Mouse (Mus musculus): ENCODE results near the gene Emid1.

The Emid1 gene

DNA sequence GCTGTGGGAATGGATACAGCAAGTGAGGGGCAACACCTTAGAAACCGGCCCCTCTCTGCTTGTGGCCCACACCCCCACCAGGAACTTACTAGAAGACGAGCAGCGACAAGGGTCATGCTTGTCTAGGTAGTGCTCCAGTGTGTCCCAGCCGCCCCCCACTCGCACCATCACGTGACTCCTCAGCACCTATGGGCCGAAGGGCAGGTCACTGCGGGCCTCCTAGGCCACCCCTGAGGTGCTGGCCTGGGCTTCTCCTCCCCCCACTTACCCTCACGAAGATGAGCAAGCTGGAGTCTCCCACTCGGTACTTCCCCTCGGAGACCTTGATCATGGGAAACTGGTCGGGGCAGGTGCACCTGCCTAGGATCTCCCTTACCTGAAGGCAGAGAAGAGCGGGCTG lies 89.7 kb downstream of the Emid1 start:
- DNase-seq, result no peak

DNA sequence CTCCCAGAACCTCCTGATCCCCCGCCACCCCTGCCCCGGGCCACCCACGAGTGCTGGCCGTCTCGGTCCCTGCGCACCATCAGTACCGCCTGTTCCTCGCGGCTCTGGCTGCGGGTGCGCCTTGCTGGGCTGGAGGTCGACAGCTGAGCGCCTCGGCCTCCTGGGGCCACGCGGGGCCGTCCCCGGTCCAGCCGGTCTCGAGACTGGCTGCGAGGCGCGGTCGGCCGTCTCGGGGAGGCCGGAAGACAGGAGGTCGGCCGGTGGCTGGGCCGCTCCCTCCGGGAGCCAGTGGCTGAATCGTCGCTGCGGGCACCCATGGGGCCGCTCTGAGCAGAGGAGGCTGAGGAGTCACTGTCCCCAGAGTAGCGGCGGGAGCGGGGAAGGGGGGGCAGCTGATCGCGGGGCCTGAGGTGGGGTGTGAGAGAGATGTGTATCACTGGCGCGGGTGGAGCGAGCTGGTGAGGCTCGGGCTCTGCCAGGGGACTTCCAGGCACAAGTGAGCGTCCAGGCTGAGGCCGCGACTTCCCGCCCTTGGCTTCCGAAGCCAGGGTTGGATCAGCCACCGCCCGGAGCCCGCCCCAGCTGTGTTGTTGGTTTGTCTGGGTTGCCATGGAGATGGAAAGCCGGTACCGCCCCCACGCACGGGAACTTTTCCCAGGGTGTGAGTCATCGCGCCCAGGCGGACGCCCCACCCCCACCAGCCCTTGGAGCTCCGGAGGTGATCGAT lies 90.5 kb downstream of the Emid1 start:
- peak; percentile 73 for DNase-seq

DNA sequence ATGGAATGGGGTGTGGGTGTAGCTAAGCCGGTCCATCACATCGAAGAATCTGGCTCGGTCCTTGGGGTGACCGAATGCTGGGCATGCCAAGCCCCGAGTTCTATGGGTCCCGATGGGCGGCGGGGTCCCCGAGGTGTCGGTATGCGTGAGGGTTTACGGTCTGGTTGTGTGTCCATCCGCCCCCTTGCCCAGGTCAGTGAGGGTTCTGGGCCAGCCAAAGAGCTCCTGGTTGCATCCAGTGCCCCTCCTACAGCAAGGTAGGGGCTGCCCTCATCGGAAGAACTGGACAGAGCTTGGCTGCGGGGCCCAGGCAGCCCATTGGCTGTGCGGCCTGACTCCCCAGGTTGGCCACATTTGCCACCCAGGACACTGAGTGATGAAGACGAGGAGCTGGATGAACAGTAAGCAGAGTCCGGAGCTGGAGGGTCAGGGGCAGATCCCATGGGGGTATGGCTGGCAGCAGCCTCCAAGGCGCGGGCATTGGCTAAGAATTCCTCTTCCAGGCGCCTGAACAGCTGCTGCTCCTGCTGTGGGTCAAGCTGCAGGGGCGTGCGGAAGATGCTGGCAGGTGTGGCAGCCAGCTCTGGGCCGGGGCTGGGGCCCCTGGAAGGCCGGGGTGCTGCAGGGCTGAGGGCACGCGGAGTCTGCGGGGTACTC lies 91.2 kb downstream of the Emid1 start:
- DNase-seq, result no peak

DNA sequence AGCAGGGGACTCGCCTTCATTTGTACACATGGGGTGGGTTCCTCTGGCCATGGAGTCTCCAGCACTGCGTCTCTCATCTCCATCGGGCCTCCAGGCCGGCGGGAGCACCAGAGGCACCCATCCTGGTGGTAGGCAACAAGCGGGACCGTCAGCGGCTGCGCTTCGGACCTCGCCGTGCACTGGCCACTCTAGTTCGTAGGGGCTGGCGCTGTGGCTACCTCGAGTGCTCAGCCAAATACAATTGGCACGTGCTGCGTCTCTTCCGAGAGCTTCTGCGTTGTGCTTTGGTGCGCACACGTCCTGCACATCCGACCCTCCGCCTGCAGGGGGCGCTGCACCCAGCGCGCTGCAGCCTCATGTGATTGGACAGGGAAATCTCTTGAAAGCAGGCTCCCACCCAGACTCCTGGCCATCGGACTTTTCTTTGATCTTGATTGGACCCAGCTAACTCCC lies 92.3 kb downstream of the Emid1 start:
- DNase-seq, result no peak

DNA sequence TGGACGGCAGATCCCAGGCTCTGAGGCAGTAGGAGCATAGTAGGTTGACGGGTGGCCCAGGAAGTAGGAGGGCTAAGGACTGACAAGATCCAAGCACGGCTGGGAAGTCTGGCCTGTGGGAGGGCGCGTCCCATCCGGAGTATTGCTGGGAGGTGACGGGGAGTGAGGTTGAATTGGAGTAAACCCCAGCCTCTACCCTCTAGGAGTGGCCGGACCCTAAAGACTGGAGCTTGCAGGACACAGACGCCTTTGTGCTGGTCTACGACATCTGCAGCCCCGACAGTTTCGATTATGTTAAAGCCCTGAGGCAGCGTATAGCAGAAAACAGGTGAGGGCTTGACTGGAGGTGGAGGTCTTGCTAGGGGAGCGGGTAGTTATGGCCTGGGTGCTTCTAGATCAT lies 92.8 kb downstream of the Emid1 start:
- DNase-seq, result no peak

DNA sequence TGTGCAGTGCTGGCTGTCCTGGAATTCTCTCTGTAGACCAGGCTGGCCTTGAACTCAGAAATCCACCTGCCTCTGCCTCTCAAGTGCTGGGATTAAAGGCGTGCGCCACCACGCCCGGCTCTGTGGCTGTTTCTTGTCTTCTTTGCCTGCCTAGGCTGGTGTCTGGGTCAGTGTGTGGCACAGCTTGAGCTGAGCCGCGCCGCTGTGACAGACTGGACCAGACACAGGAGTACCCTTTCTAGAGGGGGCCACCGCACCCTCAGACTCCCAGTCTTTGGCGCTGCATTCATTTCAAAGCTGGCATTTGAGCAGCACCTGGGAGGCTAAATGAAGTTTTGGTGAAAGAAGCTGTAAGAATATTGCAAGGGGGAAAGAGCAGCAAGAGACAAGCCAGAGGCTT lies 93.3 kb downstream of the Emid1 start:
- DNase-seq, result no peak

DNA sequence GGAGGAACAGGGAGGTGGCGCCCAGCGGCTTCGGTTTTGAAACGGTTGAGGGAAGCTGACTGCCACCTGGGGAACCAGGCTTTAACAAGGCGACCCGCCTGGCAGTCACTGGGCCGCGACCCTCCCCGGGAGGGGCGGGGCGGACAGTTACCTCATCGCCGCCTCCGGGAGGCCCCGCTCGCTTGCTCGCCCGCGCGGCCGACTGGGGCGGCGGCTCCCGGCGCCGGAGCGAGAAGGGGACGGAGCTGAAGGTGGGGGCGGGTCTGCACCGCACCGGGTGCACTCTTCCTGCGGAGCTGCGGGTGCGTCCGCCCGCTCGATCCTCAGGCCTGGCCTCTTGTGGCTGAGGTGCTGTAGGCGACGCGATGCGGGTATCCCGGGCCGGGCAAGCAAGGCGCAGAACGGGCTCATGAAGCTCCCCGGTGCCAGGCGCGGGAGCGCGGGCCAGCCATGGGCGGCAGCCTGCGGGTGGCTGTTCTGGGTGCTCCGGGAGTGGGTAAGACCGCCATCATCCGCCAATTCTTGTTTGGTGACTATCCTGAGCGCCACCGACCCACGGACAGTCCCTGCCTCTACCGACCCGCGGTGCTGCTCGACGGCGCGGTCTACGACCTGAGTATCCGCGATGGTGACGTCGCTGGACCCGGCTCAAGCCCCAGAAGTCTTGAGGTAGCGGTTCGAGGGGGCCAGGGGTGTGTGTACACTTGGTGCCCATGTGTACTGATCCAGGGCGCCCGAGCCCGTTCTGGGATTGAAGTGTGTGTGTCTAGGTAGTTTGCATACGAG lies 94.0 kb downstream of the Emid1 start, which contains the start of gene Rasl10a:
Gene Rasl10a, plus strand, starts transcription at position 273 of the 786 bp plus-strand sequence.
- no peak for DNase-seq

DNA sequence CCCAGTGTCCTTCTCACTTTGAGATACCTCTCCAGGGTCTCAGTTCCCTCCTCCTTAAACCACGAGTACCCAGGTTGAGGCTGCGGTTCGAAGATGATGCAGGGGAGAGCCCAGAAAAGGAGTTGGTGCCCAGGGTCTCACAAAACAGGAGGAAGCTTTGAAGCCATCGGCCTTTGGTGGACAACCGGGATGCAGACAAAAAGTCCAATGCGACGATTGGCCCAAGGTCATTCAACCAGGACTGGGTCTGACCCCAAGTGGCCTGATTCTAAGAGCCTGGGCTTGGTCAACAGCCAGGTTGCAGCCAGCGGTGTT lies 94.6 kb downstream of the Emid1 start:
- DNase-seq, result no peak

DNA sequence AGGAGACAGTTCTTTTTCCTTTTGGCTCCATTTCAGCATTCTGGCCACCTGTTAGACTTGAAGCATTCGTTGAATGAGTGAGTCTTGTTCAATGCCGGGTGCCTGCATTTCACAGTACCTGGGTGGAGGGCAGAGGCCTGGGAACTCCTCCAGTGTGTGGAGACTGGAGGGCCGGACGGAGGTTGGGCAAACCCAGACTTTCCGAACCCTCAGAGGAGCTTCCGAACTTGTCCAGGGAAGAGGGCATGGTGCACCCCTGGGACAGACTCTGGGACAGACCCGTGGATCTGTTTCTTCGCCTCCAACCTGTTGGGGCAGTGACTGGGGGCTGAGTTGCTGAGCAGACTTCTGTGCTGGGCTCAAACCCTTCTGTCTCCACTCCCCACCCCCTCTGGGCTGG lies 95.0 kb downstream of the Emid1 start:
- no peak for DNase-seq

Data from cerebellum, adult 11 months (tissue).